Mouse (Mus musculus): ENCODE results near the gene Pald1.

GRCm38 (mm10) chr10:61355611-61356010, 27.7 kb downstream of the Pald1 start:
- TF ChIP-seq CTCF (conservative IDR thresholded peaks at IDR 0.05; ENCODE audit: low read length) (no peak), NANOG (IDR thresholded peaks at IDR 0.05; ENCODE audit: borderline replicate concordance, low read length) (no peak)
